Mouse (Mus musculus): ENCODE results near the gene Cdh16. TPM values are rescaled to one million over a fixed set of nuclear protein-coding genes. Genes with fewer than 3 reads are reported as not detected.
A peak's percentile ranks its signal among the peaks of the same experiment; 100 is the strongest.
"Not testable (repeated sequence)": the region's sequence is repeated elsewhere in the genome, so short reads cannot be mapped to it uniquely, and the experiment has no call there.

Gene Cdh16
- total RNA-seq, 2 experiments from 2014 or later, result not detected

GRCm38 (mm10) chr8:104590284-104590683 lies 33.9 kb downstream of the Cdh16 start:
- ATAC-seq (replicated peaks; ENCODE audit: low FRiP score, poor library complexity, severe bottlenecking), result no peak

- ATAC-seq (replicated peaks; ENCODE audit: low FRiP score, poor library complexity, severe bottlenecking), result no peak
Measured at GRCm38 (mm10) chr8:104584522-104584921, 39.7 kb downstream of the Cdh16 start.

- ATAC-seq (replicated peaks; ENCODE audit: low FRiP score, poor library complexity, severe bottlenecking), result not testable (repeated sequence)
Measured at GRCm38 (mm10) chr8:104577606-104578005, 46.6 kb downstream of the Cdh16 start.

- ATAC-seq (replicated peaks; ENCODE audit: low FRiP score, poor library complexity, severe bottlenecking), result no peak
Measured at GRCm38 (mm10) chr8:104576820-104577219, 47.4 kb downstream of the Cdh16 start.

- ATAC-seq (replicated peaks; ENCODE audit: low FRiP score, poor library complexity, severe bottlenecking), result peak; percentile 83
Measured at GRCm38 (mm10) chr8:104570436-104571343, 53.5 kb downstream of the Cdh16 start.

- ATAC-seq (replicated peaks; ENCODE audit: low FRiP score, poor library complexity, severe bottlenecking), result no peak
Measured at GRCm38 (mm10) chr8:104569559-104569958, 54.6 kb downstream of the Cdh16 start.

GRCm38 (mm10) chr8:104565457-104565798 lies 58.8 kb downstream of the Cdh16 start:
- no peak for ATAC-seq (replicated peaks; ENCODE audit: low FRiP score, poor library complexity, severe bottlenecking)

- peak; percentile 87 for ATAC-seq (replicated peaks; ENCODE audit: low FRiP score, poor library complexity, severe bottlenecking)
Measured at GRCm38 (mm10) chr8:104564633-104565456, 59.4 kb downstream of the Cdh16 start.

GRCm38 (mm10) chr8:104560731-104561130 lies 63.5 kb downstream of the Cdh16 start:
- ATAC-seq (replicated peaks; ENCODE audit: low FRiP score, poor library complexity, severe bottlenecking), result no peak

GRCm38 (mm10) chr8:104557226-104557625 lies 67.0 kb downstream of the Cdh16 start:
- no peak for ATAC-seq (replicated peaks; ENCODE audit: low FRiP score, poor library complexity, severe bottlenecking)

GRCm38 (mm10) chr8:104555191-104555590 lies 69.0 kb downstream of the Cdh16 start:
- ATAC-seq (replicated peaks; ENCODE audit: low FRiP score, poor library complexity, severe bottlenecking), result no peak

Other genes starting within 250 kb of the Cdh16 start
- gene Cmtm4, start 228.6 kb downstream of the Cdh16 start, total RNA-seq (2015; ENCODE audit: low replicate concordance), result 0.36 TPM in 1 of 2 replicates, not detected in the other
- gene Cmtm4, start 228.6 kb downstream of the Cdh16 start, total RNA-seq (2017; ENCODE audit: low replicate concordance), result under 0.01 and 1.0 TPM in 2 replicates
- gene Dync1li2, start 181.3 kb downstream of the Cdh16 start, total RNA-seq (2015; ENCODE audit: low replicate concordance), result 24.1 and 34.4 TPM in 2 replicates
- 62.9 and 69.6 TPM in 2 replicates for gene Dync1li2, start 181.3 kb downstream of the Cdh16 start, total RNA-seq (2017; ENCODE audit: low replicate concordance)
- not detected in 2 replicates for gene Terb1, start 114.5 kb downstream of the Cdh16 start, total RNA-seq (2015; ENCODE audit: low replicate concordance)
- gene Terb1, start 114.5 kb downstream of the Cdh16 start, total RNA-seq (2017; ENCODE audit: low replicate concordance), result not detected in 2 replicates
- 52.8 and 59.8 TPM in 2 replicates for gene Nae1, start 89.8 kb downstream of the Cdh16 start, total RNA-seq (2015; ENCODE audit: low replicate concordance)
- 57.4 and 77.1 TPM in 2 replicates for gene Nae1, start 89.8 kb downstream of the Cdh16 start, total RNA-seq (2017; ENCODE audit: low replicate concordance)
- not detected in 2 replicates for gene Car7, start 89.7 kb downstream of the Cdh16 start, total RNA-seq (2015; ENCODE audit: low replicate concordance)
- gene Car7, start 89.7 kb downstream of the Cdh16 start, total RNA-seq (2017; ENCODE audit: low replicate concordance), result not detected in 2 replicates
- 0.36 and 2.1 TPM in 2 replicates for gene Pdp2, start 32.9 kb downstream of the Cdh16 start, total RNA-seq (2015; ENCODE audit: low replicate concordance)
- gene Pdp2, start 32.9 kb downstream of the Cdh16 start, total RNA-seq (2017; ENCODE audit: low replicate concordance), result 1.2 and 1.7 TPM in 2 replicates
- gene Rrad, start 6.9 kb upstream of the Cdh16 start, total RNA-seq (2015; ENCODE audit: low replicate concordance), result 2.2 TPM in 1 of 2 replicates, not detected in the other
- not detected in 2 replicates for gene Rrad, start 6.9 kb upstream of the Cdh16 start, total RNA-seq (2017; ENCODE audit: low replicate concordance)
- gene Ciao2b, start 17.6 kb upstream of the Cdh16 start, total RNA-seq (2015; ENCODE audit: low replicate concordance), result 9.7 and 18.9 TPM in 2 replicates
- 8.1 and 10.8 TPM in 2 replicates for gene Ciao2b, start 17.6 kb upstream of the Cdh16 start, total RNA-seq (2017; ENCODE audit: low replicate concordance)
- gene Ces2a, start 109.6 kb upstream of the Cdh16 start, total RNA-seq (2015; ENCODE audit: low replicate concordance), result not detected in 2 replicates
- not detected in 2 replicates for gene Ces2a, start 109.6 kb upstream of the Cdh16 start, total RNA-seq (2017; ENCODE audit: low replicate concordance)
- not detected in 2 replicates for gene Ces2b, start 207.2 kb upstream of the Cdh16 start, total RNA-seq (2015; ENCODE audit: low replicate concordance)
- gene Ces2b, start 207.2 kb upstream of the Cdh16 start, total RNA-seq (2017; ENCODE audit: low replicate concordance), result not detected in 2 replicates
- gene Ces2c, start 222.7 kb upstream of the Cdh16 start, total RNA-seq (2015; ENCODE audit: low replicate concordance), result not detected in 2 replicates
- gene Ces2c, start 222.7 kb upstream of the Cdh16 start, total RNA-seq (2017; ENCODE audit: low replicate concordance), result not detected in 2 replicates

Measured in erythroid progenitor cell, adult 5-6 weeks (primary cell).